Mouse (Mus musculus) embryo, embryonic 10 days (tissue): ENCODE data around the gene Rac1.
"Not testable (repeated sequence)": the region's sequence is repeated elsewhere in the genome, so short reads cannot be mapped to it uniquely, and the experiment has no call there.

Experiments used
- DNase-seq: peaks from one replicate; pipeline ENCODE4 v3.0.0-alpha.2; 2015; ENCODE audit warnings: low spot score

Gene Rac1

GRCm38 (mm10) chr5:143527486-143528307 lies at the start of gene Rac1:
Rac1 (minus strand) TSS chr5:143528036.
- peak; percentile 95 for DNase-seq

GRCm38 (mm10) chr5:143574261-143575178 lies 46.7 kb upstream of the Rac1 start:
- no peak for DNase-seq

- no peak for DNase-seq
Observed at GRCm38 (mm10) chr5:143573067-143573466, 45.2 kb upstream of the Rac1 start.

GRCm38 (mm10) chr5:143572195-143572594 lies 44.4 kb upstream of the Rac1 start:
- no peak for DNase-seq

GRCm38 (mm10) chr5:143567860-143568259 lies 40.0 kb upstream of the Rac1 start:
- DNase-seq: peak; percentile 91

- no peak for DNase-seq
Observed at GRCm38 (mm10) chr5:143567258-143567670, 39.4 kb upstream of the Rac1 start.

- DNase-seq: not testable (repeated sequence)
Observed at GRCm38 (mm10) chr5:143566804-143567203, 39.0 kb upstream of the Rac1 start.

- no peak for DNase-seq
Observed at GRCm38 (mm10) chr5:143561544-143562185, 33.8 kb upstream of the Rac1 start.

- no peak for DNase-seq
Observed at GRCm38 (mm10) chr5:143561009-143561408, 33.2 kb upstream of the Rac1 start.

GRCm38 (mm10) chr5:143558731-143559130 lies 30.9 kb upstream of the Rac1 start:
- no peak for DNase-seq

- no peak for DNase-seq
Observed at GRCm38 (mm10) chr5:143555233-143555632, 27.4 kb upstream of the Rac1 start.

GRCm38 (mm10) chr5:143552911-143553310 lies 25.1 kb upstream of the Rac1 start:
- DNase-seq: no peak

GRCm38 (mm10) chr5:143548922-143549321 lies 21.1 kb upstream of the Rac1 start:
- DNase-seq: peak; percentile 25

- peak; percentile 95 for DNase-seq
Observed at GRCm38 (mm10) chr5:143548401-143548846, 20.6 kb upstream of the Rac1 start.

- DNase-seq: no peak
Observed at GRCm38 (mm10) chr5:143547866-143548265, 20.0 kb upstream of the Rac1 start.

GRCm38 (mm10) chr5:143547384-143547783 lies 19.5 kb upstream of the Rac1 start:
- DNase-seq: peak; percentile 87

- no peak for DNase-seq
Observed at GRCm38 (mm10) chr5:143539111-143539510, 11.3 kb upstream of the Rac1 start.

GRCm38 (mm10) chr5:143537022-143537421 lies 9.2 kb upstream of the Rac1 start:
- DNase-seq: no peak

GRCm38 (mm10) chr5:143534922-143535321 lies 7.1 kb upstream of the Rac1 start:
- DNase-seq: no peak

GRCm38 (mm10) chr5:143530715-143531114 lies 2.9 kb upstream of the Rac1 start:
- DNase-seq: no peak

GRCm38 (mm10) chr5:143528308-143528683 lies 460 bp upstream of the Rac1 start:
- DNase-seq: no peak

GRCm38 (mm10) chr5:143526698-143527331 lies 1.0 kb downstream of the Rac1 start:
- peak; percentile 63 for DNase-seq
